Mouse (Mus musculus) forebrain, embryonic 14.5 days (tissue): ENCODE results near the gene Smtnl2. TPM values are rescaled to one million over a fixed set of nuclear protein-coding genes. Genes with fewer than 3 reads are reported as not detected.
"Not testable (repeated sequence)": the region's sequence is repeated elsewhere in the genome, so short reads cannot be mapped to it uniquely, and the experiment has no call there.

ENCODE experiments used
- ATAC-seq: fragments of 200-750 bp; cut with Nextera tagmentation; 2 replicates; pipeline ENCODE4 v1.8.0; 2017; ENCODE audit warnings: mild to moderate bottlenecking, moderate library complexity
- DNase-seq: peaks from one replicate; pipeline ENCODE4 v3.0.0-alpha.2; 2015; ENCODE audit warnings: low spot score
- H3K27ac ChIP-seq: fragments of 300-500 bp; sonication (generic); 2 replicates; pipeline ENCODE4 v1.5.1; 2014; ENCODE audit warnings: low read depth, mild to moderate bottlenecking, control low read depth, low read length, moderate library complexity
- H3K27me3 ChIP-seq: fragments of 300-500 bp; sonication (generic); replicated peaks from 2 replicates; pipeline ENCODE4 v1.6.1; 2014; ENCODE audit warnings: low read length, control low read depth, mixed read lengths; ENCODE audit not compliant: control insufficient read depth, insufficient read depth
- H3K36me3 ChIP-seq: fragments of 300-500 bp; sonication (generic); 2 replicates; pipeline ENCODE4 v1.6.1; 2014; ENCODE audit warnings: low read length, control low read depth; ENCODE audit not compliant: control insufficient read depth, insufficient read depth
- H3K4me1 ChIP-seq: fragments of 300-500 bp; sonication (generic); 2 replicates; pipeline ENCODE4 v1.6.1; 2014; ENCODE audit warnings: antibody characterized with exemption, low read length, control low read depth; ENCODE audit not compliant: control insufficient read depth, insufficient read depth
- H3K4me2 ChIP-seq: fragments of 300-500 bp; sonication (generic); 2 replicates; pipeline ENCODE4 v1.6.1; 2014; ENCODE audit warnings: mild to moderate bottlenecking, control low read depth, low read length
- H3K4me3 ChIP-seq: fragments of 300-500 bp; sonication (generic); 2 replicates; pipeline ENCODE4 v1.5.1; 2014; ENCODE audit warnings: low read depth, low read length, control low read depth
- H3K9ac ChIP-seq: fragments of 300-500 bp; sonication (generic); 2 replicates; pipeline ENCODE4 v1.6.1; 2014; ENCODE audit warnings: mild to moderate bottlenecking, low read length, control low read depth, moderate library complexity
- H3K9me3 ChIP-seq: fragments of 300-500 bp; sonication (generic); replicated peaks from 2 replicates; pipeline ENCODE4 v1.6.1; 2016; ENCODE audit warnings: low read length, control low read depth, mixed read lengths; ENCODE audit not compliant: control insufficient read depth
- WGBS: fragments of 180-500 bp; shearing (Covaris S2); extraction: QIAGEN DNeasy Blood & Tissue Kit; methylation state at CpG from one replicate; pipeline ENCODE4 v1.1.7; 2014; 5-methylcytosine and 5-hydroxymethylcytosine counted together
- polyA plus RNA-seq: library from polyadenylated mRNA; unstranded; fragments of >200 nt; fragmentation: Nextera tagmentation; extraction: Ambion mirVana; gene quantifications from 2 replicates; pipeline ENCODE4 v1.2.1, GENCODE M21; 2014

Smtnl2 gene
- polyA plus RNA-seq, 1 experiment from 2014 or later = 1.4 TPM

GRCm38 (mm10) chr11:72440965-72441664 lies 29.6 kb upstream of the Smtnl2 start, which contains the start of gene Mybbp1a:
Gene Mybbp1a, plus strand, starts transcription at chr11:72441355.
- ATAC-seq (peak; percentile 95), DNase-seq (peak; percentile 98)
- peaks cover 6% of the 10 kb centered on the region for H3K4me1 ChIP-seq
- no peaks in the 10 kb centered on the region for H3K27me3 ChIP-seq
- peak within 1 kb of the TSS; percentile 84 for H3K4me2 ChIP-seq
- WGBS = under 1% methylated on average over 46 of the region's 46 CpGs
- H3K4me3 ChIP-seq = peak within 1 kb of the TSS; percentile 68
- peak within 1 kb of the TSS; percentile 80 for H3K9ac ChIP-seq
- H3K36me3 ChIP-seq = peaks cover 39% of the 10 kb centered on the region
- H3K27ac ChIP-seq = peak within 1 kb of the TSS; percentile 92
- H3K9me3 ChIP-seq = no peaks in the 10 kb centered on the region

GRCm38 (mm10) chr11:72440597-72440964 lies 29.1 kb upstream of the Smtnl2 start:
- ATAC-seq = peak; percentile 38; the same call in 1 of the 2 replicates
- peaks cover 33% of the 10 kb centered on the region for H3K36me3 ChIP-seq
- 48% methylated on average over 6 of the region's 6 CpGs for WGBS
- H3K4me3 ChIP-seq = peak overlapping the region; percentile 68
- peak overlapping the region; percentile 92 for H3K27ac ChIP-seq
- DNase-seq, H3K4me1 ChIP-seq, H3K9me3 ChIP-seq, H3K27me3 ChIP-seq: not testable (repeated sequence)
- H3K9ac ChIP-seq = peak overlapping the region; percentile 80
- H3K4me2 ChIP-seq = peak overlapping the region; percentile 84

GRCm38 (mm10) chr11:72438411-72438810 lies 26.9 kb upstream of the Smtnl2 start:
- H3K4me1 ChIP-seq = peaks cover 6% of the 10 kb centered on the region
- no peak overlapping the region for H3K4me3 ChIP-seq
- no peak overlapping the region for H3K4me2 ChIP-seq
- no peak overlapping the region for H3K9ac ChIP-seq
- peaks cover 12% of the 10 kb centered on the region for H3K36me3 ChIP-seq
- no peak for ATAC-seq
- DNase-seq = no peak
- no peaks in the 10 kb centered on the region for H3K9me3 ChIP-seq
- H3K27me3 ChIP-seq = no peaks in the 10 kb centered on the region
- 72% methylated on average over 4 of the region's 4 CpGs for WGBS
- H3K27ac ChIP-seq = no peak overlapping the region

- ATAC-seq = no peak
- no peak overlapping the region for H3K4me3 ChIP-seq
- no peaks in the 10 kb centered on the region for H3K36me3 ChIP-seq
- H3K27me3 ChIP-seq = no peaks in the 10 kb centered on the region
- H3K9ac ChIP-seq = no peak overlapping the region
- no peak overlapping the region for H3K27ac ChIP-seq
- H3K4me1 ChIP-seq = peaks cover 2% of the 10 kb centered on the region
- H3K4me2 ChIP-seq = no peak overlapping the region
- no peak for DNase-seq
- H3K9me3 ChIP-seq = no peaks in the 10 kb centered on the region
- 71% methylated on average over 16 of the region's 16 CpGs for WGBS
Measured at GRCm38 (mm10) chr11:72436756-72437650, 25.5 kb upstream of the Smtnl2 start.

- Histone ChIP-seq H3K27ac (no peak overlapping the region), H3K36me3 (no peaks in the 10 kb centered on the region), H3K27me3 (no peaks in the 10 kb centered on the region), H3K4me1 (no peaks in the 10 kb centered on the region), H3K9ac (no peak overlapping the region), H3K9me3 (no peaks in the 10 kb centered on the region), H3K4me2 (no peak overlapping the region), H3K4me3 (no peak overlapping the region)
- DNase-seq (no peak), ATAC-seq (no peak)
- whole genome bisulfite sequencing = 68% methylated on average over 5 of the region's 5 CpGs
Measured at GRCm38 (mm10) chr11:72436271-72436670, 24.8 kb upstream of the Smtnl2 start.

- H3K27me3 ChIP-seq = no peaks in the 10 kb centered on the region
- DNase-seq (no peak), ATAC-seq (no peak)
- no peaks in the 10 kb centered on the region for H3K4me1 ChIP-seq
- no peak overlapping the region for H3K4me2 ChIP-seq
- WGBS = 39% methylated on average over 2 of the region's 2 CpGs
- no peak overlapping the region for H3K27ac ChIP-seq
- H3K9me3 ChIP-seq = no peaks in the 10 kb centered on the region
- H3K9ac ChIP-seq = no peak overlapping the region
- H3K36me3 ChIP-seq = no peaks in the 10 kb centered on the region
- H3K4me3 ChIP-seq = no peak overlapping the region
Measured at GRCm38 (mm10) chr11:72435694-72436045, 24.2 kb upstream of the Smtnl2 start.

- no peak within 1 kb of the TSS for H3K4me3 ChIP-seq
- H3K9ac ChIP-seq = no peak within 1 kb of the TSS
- ATAC-seq (no peak), DNase-seq (no peak)
- H3K4me2 ChIP-seq = no peak within 1 kb of the TSS
- H3K36me3 ChIP-seq = no peaks in the 10 kb centered on the region
- no peaks in the 10 kb centered on the region for H3K4me1 ChIP-seq
- H3K27ac ChIP-seq = no peak within 1 kb of the TSS
- no peaks in the 10 kb centered on the region for H3K27me3 ChIP-seq
- 66% methylated on average over 11 of the region's 11 CpGs for WGBS
- H3K9me3 ChIP-seq = no peaks in the 10 kb centered on the region
Measured at GRCm38 (mm10) chr11:72434963-72435693, 23.6 kb upstream of the Smtnl2 start, which contains the start of gene Ggt6. Gene Ggt6, plus strand, starts transcription at chr11:72435526.

- not testable (repeated sequence) for ATAC-seq, H3K27me3 ChIP-seq, H3K4me3 ChIP-seq, H3K27ac ChIP-seq, DNase-seq, H3K4me1 ChIP-seq, H3K36me3 ChIP-seq, H3K9ac ChIP-seq, H3K9me3 ChIP-seq, H3K4me2 ChIP-seq
- WGBS = 60% methylated on average over 9 of the region's 9 CpGs
Measured at GRCm38 (mm10) chr11:72430311-72431068, 19.0 kb upstream of the Smtnl2 start.
